Mouse (Mus musculus) testis, adult 2 months (tissue): Measurements from ENCODE around the gene Lamb3.

ENCODE experiments used
- CTCF ChIP-seq: fragments of 200-500 bp; IDR thresholded peaks from 2 replicates; pipeline ENCODE4 v1.5.1; 2012; ENCODE audit warnings: low read depth, mild to moderate bottlenecking, inconsistent platforms, low read length, moderate library complexity; ENCODE audit not compliant: control insufficient read depth, insufficient read depth, insufficient replicate concordance
- POLR2A ChIP-seq: fragments of 200-500 bp; IDR thresholded peaks from 2 replicates; pipeline ENCODE4 v1.6.1; 2012; ENCODE audit warnings: low read depth, mild to moderate bottlenecking, inconsistent platforms, low read length, moderate library complexity; ENCODE audit not compliant: control insufficient read depth

DNA sequence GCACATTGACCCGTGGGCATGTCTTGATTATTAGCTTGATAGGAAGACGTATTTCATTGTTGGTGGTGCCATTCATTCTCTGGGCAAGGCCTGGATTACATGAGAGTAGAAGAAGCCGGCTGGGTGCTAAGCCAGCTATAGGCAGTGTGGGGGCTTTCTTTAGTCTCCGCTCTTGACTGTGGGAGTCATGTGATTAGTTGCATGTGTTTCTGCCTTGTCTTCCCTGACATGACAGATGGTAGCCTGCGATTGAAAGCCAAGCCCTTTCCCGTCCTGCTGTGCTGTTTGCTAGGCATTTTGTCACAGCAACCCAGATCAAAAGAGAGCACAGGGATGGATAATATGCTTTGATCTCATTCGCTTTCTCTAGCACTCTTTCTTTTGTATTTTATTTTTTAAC, 97.9 kb downstream of the Lamb3 start:
- no peak for TF ChIP-seq POLR2A
- TF ChIP-seq CTCF: no peak
